Mouse (Mus musculus) spleen, adult 2 months (tissue): ENCODE data around the gene Sdhaf2.

ENCODE experiments used
- CTCF ChIP-seq: fragments of 200-500 bp; IDR thresholded peaks from 2 replicates; pipeline ENCODE4 v1.5.1; 2011; ENCODE audit warnings: mild to moderate bottlenecking, inconsistent platforms; ENCODE audit not compliant: insufficient read depth, insufficient read length, insufficient replicate concordance; ENCODE audit errors: extremely low read depth
- POLR2A ChIP-seq: fragments of 200-500 bp; IDR thresholded peaks from 2 replicates; pipeline ENCODE4 v1.6.1; 2011; ENCODE audit warnings: low read depth, low read length, inconsistent platforms

DNA sequence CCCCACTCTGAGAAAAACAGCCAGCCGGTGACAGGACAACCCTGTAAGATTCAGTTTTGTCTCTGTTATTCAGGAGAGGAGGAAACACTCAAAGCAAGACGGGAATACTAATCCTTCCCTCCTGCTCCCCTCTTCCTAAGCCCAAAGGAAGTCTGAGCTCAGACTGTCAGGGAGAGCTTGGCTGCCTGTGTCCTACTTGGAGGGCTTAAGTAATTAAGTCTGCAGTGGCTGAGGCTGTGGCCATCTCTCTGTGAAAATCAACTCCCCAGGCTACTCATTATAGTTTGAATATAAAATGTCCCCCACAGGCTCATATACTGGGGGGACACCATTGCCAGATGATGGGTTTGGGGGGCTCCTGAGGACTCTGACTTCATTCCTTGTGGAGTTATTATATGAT, 29.0 kb downstream of the Sdhaf2 start:
- TF ChIP-seq CTCF: no peak
- TF ChIP-seq POLR2A: no peak
